Mouse (Mus musculus) layer of hippocampus, postnatal 10 days (tissue): Measurements from ENCODE around the gene Arhgef2. TPM values are rescaled to one million over a fixed set of nuclear protein-coding genes. Genes with fewer than 3 reads are reported as not detected.
A peak's percentile ranks its signal among the peaks of the same experiment; 100 is the strongest.
"Not testable (repeated sequence)": the region's sequence is repeated elsewhere in the genome, so short reads cannot be mapped to it uniquely, and the experiment has no call there.

Source experiments
- DNase-seq, 2 experiments: peaks; one replicate each; pipeline ENCODE4 v3.0.0; 2021; ENCODE audit warnings: low spot score in 2 of 2
- total RNA-seq, 2 experiments: library from RNA; stranded (reverse); gene quantifications; 2 replicates each; pipeline ENCODE4 v1.2.3; 2021

The Arhgef2 gene
- total RNA-seq, 2 experiments from 2014 or later: 212 to 255 TPM

- no peak for DNase-seq
Measured at GRCm38 (mm10) chr3:88590246-88590645, 15.5 kb upstream of the Arhgef2 start.

- no peak for DNase-seq
Measured at GRCm38 (mm10) chr3:88591044-88591443, 14.7 kb upstream of the Arhgef2 start.

- DNase-seq: peak; percentile 40 to 41
Measured at GRCm38 (mm10) chr3:88591950-88592731, 13.6 kb upstream of the Arhgef2 start.

- DNase-seq: no peak
Measured at GRCm38 (mm10) chr3:88592942-88593576, 12.7 kb upstream of the Arhgef2 start.

- no peak for DNase-seq
Measured at GRCm38 (mm10) chr3:88593893-88594580, 11.7 kb upstream of the Arhgef2 start.

- DNase-seq: not testable (repeated sequence)
Measured at GRCm38 (mm10) chr3:88596547-88596946, 9.2 kb upstream of the Arhgef2 start.

- DNase-seq: no peak
Measured at GRCm38 (mm10) chr3:88602466-88602865, 3.3 kb upstream of the Arhgef2 start.

GRCm38 (mm10) chr3:88603714-88604161 lies 2.0 kb upstream of the Arhgef2 start:
- peak; percentile 56 to 67 for DNase-seq

GRCm38 (mm10) chr3:88604863-88605262 lies 903 bp upstream of the Arhgef2 start:
- no peak for DNase-seq

- peak; percentile 94 to 95 for DNase-seq
Measured at GRCm38 (mm10) chr3:88607065-88607757, 1.4 kb downstream of the Arhgef2 start.

- DNase-seq: no peak
Measured at GRCm38 (mm10) chr3:88607758-88608138, 2.0 kb downstream of the Arhgef2 start.

- no peak for DNase-seq
Measured at GRCm38 (mm10) chr3:88609066-88609465, 3.3 kb downstream of the Arhgef2 start.

- DNase-seq: no peak
Measured at GRCm38 (mm10) chr3:88614418-88614817, 8.7 kb downstream of the Arhgef2 start.

GRCm38 (mm10) chr3:88615117-88615516 lies 9.4 kb downstream of the Arhgef2 start:
- no peak for DNase-seq

- peak in 1 of 2 experiments; percentile 55 for DNase-seq
Measured at GRCm38 (mm10) chr3:88615902-88616391, 10.2 kb downstream of the Arhgef2 start.

- no peak for DNase-seq
Measured at GRCm38 (mm10) chr3:88616951-88617500, 11.3 kb downstream of the Arhgef2 start.

- DNase-seq: no peak
Measured at GRCm38 (mm10) chr3:88618074-88618871, 12.5 kb downstream of the Arhgef2 start.

GRCm38 (mm10) chr3:88619113-88620097 lies 13.6 kb downstream of the Arhgef2 start:
- no peak for DNase-seq
